Mouse (Mus musculus) stomach, embryonic 15.5 days (tissue): Measurements from ENCODE around the gene Zfp462. TPM values are rescaled to one million over a fixed set of nuclear protein-coding genes. Genes with fewer than 3 reads are reported as not detected.
A peak's percentile ranks its signal among the peaks of the same experiment; 100 is the strongest.

Experiments used
- ATAC-seq: fragments of 200-750 bp; cut with Nextera tagmentation; 2 replicates; pipeline ENCODE4 v1.8.0; 2017; ENCODE audit warnings: low read depth, moderate number of reproducible peaks, moderate TSS enrichment; ENCODE audit not compliant: insufficient read depth, low FRiP score
- H3K27ac ChIP-seq: fragments of 300-500 bp; sonication (generic); 2 replicates; pipeline ENCODE4 v1.5.1; 2015; ENCODE audit warnings: mild to moderate bottlenecking, inconsistent platforms
- H3K27me3 ChIP-seq: fragments of 300-500 bp; sonication (generic); replicated peaks from 2 replicates; pipeline ENCODE4 v1.6.1; 2015; ENCODE audit warnings: inconsistent platforms
- H3K36me3 ChIP-seq: fragments of 300-500 bp; sonication (generic); 2 replicates; pipeline ENCODE4 v1.6.1; 2015; ENCODE audit warnings: inconsistent platforms
- H3K4me1 ChIP-seq: fragments of 300-500 bp; sonication (generic); 2 replicates; pipeline ENCODE4 v1.6.1; 2015; ENCODE audit warnings: inconsistent platforms
- H3K4me2 ChIP-seq: fragments of 300-500 bp; sonication (generic); 2 replicates; pipeline ENCODE4 v1.6.1; 2015; ENCODE audit warnings: mild to moderate bottlenecking, inconsistent platforms
- H3K4me3 ChIP-seq: fragments of 300-500 bp; sonication (generic); replicated peaks from 2 replicates; pipeline ENCODE4 v1.5.1; 2015; ENCODE audit warnings: inconsistent platforms
- H3K9ac ChIP-seq: fragments of 300-500 bp; sonication (generic); 2 replicates; pipeline ENCODE4 v1.6.1; 2015; ENCODE audit warnings: inconsistent platforms
- H3K9me3 ChIP-seq: fragments of 300-500 bp; sonication (generic); 2 replicates; pipeline ENCODE4 v1.6.1; 2016; ENCODE audit warnings: inconsistent platforms
- WGBS: fragments of 180-500 bp; shearing (Covaris S2); methylation state at CpG from one replicate; pipeline ENCODE4 v1.1.7; 2015; 5-methylcytosine and 5-hydroxymethylcytosine counted together
- polyA plus RNA-seq: library from polyadenylated mRNA; unstranded; fragments of >200 nt; fragmentation: Nextera tagmentation; extraction: Ambion mirVana; gene quantifications from 2 replicates; pipeline ENCODE4 v1.2.1, GENCODE M21; 2015

The Zfp462 gene
- polyA plus RNA-seq, 1 experiment from 2014 or later: 3.1 TPM

DNA sequence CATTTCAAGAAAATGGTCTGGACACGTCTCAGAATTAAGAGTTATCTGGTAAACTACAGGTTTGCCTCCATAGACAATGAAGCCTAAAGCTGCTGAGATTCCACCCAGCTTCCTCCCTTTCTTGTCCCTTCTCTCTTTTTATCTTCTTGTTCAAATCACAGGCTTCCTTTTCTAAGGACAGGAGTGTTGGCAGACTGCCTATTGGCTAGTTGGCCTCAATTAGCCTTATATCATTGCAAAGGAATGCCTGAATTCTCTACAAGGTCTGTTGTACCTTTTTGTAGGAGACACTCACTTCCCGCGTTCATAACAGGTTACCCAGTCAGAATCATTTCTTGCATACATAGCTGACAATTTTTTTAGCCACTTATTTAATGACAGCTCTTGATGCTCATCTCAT is 56.5 kb downstream of the Zfp462 start:
- 73% methylated on average over 3 of the region's 3 CpGs for WGBS
- Histone ChIP-seq H3K4me2 (no peak overlapping the region), H3K9ac (no peak overlapping the region), H3K4me1 (peaks cover 25% of the 10 kb centered on the region), H3K27ac (no peak overlapping the region), H3K36me3 (no peaks in the 10 kb centered on the region), H3K9me3 (no peaks in the 10 kb centered on the region), H3K4me3 (no peak overlapping the region), H3K27me3 (no peaks in the 10 kb centered on the region)
- ATAC-seq: no peak

DNA sequence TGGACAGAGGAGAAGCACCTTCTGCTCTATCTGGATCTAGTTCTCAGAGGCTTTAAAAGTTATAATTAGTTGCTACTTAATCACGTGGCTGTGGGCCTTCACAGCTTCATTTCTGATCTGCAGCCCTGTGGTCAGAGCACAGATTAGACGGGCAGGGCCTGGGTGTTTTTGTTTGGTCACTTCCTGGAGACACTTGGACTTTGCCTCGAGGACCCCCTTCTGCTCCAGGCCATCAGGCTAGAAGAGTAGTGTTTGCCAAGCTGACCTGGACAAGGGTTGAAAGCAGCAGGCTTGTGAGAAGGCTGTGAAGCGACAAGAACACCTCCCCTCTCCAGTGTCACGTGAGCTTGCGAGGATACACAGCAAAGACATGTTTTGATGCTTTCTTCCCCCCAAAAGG is 58.3 kb downstream of the Zfp462 start:
- WGBS: 64% methylated on average over 6 of the region's 6 CpGs
- Histone ChIP-seq H3K27me3 (no peaks in the 10 kb centered on the region), H3K9ac (no peak overlapping the region), H3K4me2 (no peak overlapping the region), H3K9me3 (no peaks in the 10 kb centered on the region), H3K4me3 (no peak overlapping the region), H3K4me1 (peaks cover 25% of the 10 kb centered on the region), H3K36me3 (peaks cover 2% of the 10 kb centered on the region; the same call in 1 of the 2 replicates), H3K27ac (no peak overlapping the region)
- ATAC-seq: no peak

DNA sequence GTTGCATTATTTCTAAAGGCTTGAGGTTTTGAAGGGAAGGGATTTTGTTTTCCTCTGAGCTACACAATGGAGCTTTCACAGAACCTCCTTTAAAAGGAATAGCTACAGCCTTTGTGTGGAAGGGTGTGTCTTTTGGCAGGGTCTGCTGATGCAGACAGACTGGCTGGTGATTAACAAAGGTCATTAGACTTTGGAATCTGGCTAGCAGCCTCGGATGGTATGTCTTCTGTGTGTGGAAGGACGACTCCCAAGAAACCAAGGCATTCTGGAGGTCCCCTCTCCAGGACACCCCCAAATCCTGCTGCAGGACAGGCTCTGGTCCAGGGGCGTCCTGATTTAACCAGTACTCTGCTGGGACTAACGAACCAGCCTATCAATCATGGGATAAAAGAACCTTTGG is 60.2 kb downstream of the Zfp462 start:
- Histone ChIP-seq H3K9me3 (no peaks in the 10 kb centered on the region), H3K27ac (peak overlapping the region; percentile 82), H3K27me3 (no peaks in the 10 kb centered on the region), H3K9ac (no peak overlapping the region), H3K4me3 (no peak overlapping the region; the same call in 1 of the 2 replicates), H3K4me2 (peak overlapping the region; percentile 34), H3K4me1 (peaks cover 25% of the 10 kb centered on the region), H3K36me3 (peaks cover 21% of the 10 kb centered on the region)
- peak; percentile 64 for ATAC-seq
- 12% methylated on average over 4 of the region's 4 CpGs for WGBS

DNA sequence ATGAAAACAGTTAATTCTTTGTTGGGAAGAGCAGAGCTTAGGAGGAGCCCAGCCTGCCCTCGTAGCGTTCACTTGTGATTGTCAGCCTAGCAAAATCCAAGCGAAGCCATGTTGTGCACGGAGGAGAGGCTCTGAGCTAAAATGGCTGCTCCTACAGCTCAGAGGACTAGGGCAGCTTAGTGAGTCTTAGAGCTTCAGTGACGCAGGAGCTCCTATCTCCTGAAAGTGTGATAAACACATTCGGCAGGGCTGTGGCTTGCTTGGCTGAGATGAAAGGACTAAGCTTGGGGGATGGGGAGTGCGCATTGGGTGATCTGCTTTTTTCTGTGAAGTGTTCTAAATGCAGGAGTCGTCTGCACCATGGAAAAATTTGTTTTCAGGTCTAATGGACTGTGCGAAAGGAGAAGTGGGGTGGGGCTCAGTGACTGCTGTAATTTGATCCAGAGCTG is 60.7 kb downstream of the Zfp462 start:
- peak overlapping the region; percentile 34 for H3K4me2 ChIP-seq
- peak; percentile 67 for ATAC-seq
- WGBS: 10% methylated on average over 9 of the region's 9 CpGs
- no peak overlapping the region for H3K9ac ChIP-seq
- H3K27me3 ChIP-seq: no peaks in the 10 kb centered on the region
- H3K9me3 ChIP-seq: no peaks in the 10 kb centered on the region
- peaks cover 26% of the 10 kb centered on the region for H3K36me3 ChIP-seq
- H3K27ac ChIP-seq: peak overlapping the region; percentile 82
- H3K4me1 ChIP-seq: peaks cover 24% of the 10 kb centered on the region
- no peak overlapping the region; the same call in 1 of the 2 replicates for H3K4me3 ChIP-seq

DNA sequence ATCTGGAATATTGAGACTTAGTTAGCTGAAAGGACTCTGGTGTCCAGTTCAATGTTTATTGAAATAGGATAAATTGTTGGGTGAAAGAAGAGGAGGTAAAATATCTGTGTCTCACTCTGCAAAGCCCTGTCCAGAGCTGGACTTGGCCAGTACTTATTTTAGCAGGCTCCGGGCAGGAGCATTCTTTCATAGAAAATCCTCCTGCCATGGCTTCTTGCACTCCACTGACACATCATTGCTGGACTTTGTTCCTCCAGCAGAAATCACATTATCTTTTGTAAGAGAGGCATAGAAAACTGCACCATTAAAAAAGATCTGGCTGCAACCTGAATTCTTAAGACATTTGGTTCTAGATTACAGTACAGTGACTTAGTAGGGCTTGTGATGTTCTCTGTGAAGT is 61.2 kb downstream of the Zfp462 start:
- H3K27me3 ChIP-seq: no peaks in the 10 kb centered on the region
- 50% methylated on average over 1 of the region's 1 CpGs for WGBS
- H3K4me3 ChIP-seq: no peak overlapping the region
- no peak overlapping the region for H3K4me2 ChIP-seq
- peaks cover 29% of the 10 kb centered on the region for H3K36me3 ChIP-seq
- H3K9me3 ChIP-seq: no peaks in the 10 kb centered on the region
- peak overlapping the region; percentile 82 for H3K27ac ChIP-seq
- no peak overlapping the region for H3K9ac ChIP-seq
- ATAC-seq: no peak
- H3K4me1 ChIP-seq: peaks cover 20% of the 10 kb centered on the region

DNA sequence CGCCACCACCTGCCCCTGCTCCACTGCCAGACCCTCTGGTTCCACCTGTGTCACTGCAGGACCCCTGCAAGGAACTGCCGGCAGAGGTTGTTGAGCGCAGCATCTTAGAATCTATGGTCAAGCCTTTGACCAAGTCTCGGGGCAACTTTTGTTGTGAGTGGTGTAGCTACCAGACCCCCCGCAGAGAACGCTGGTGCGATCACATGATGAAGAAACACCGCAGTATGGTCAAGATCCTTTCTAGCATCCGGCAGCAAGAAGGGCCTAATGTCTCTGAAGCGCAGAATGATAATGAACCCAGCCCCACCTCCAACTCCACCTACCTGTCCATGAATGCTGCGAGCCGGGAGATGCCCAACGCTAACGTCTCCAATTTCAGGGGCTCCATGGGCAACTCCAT is 63.8 kb downstream of the Zfp462 start:
- H3K4me3 ChIP-seq: no peak overlapping the region
- H3K27ac ChIP-seq: no peak overlapping the region
- H3K27me3 ChIP-seq: no peaks in the 10 kb centered on the region
- peaks cover 14% of the 10 kb centered on the region for H3K4me1 ChIP-seq
- H3K9me3 ChIP-seq: no peaks in the 10 kb centered on the region
- no peak for ATAC-seq
- no peak overlapping the region for H3K4me2 ChIP-seq
- H3K36me3 ChIP-seq: peaks cover 51% of the 10 kb centered on the region
- 94% methylated on average over 14 of the region's 14 CpGs for WGBS
- no peak overlapping the region for H3K9ac ChIP-seq

DNA sequence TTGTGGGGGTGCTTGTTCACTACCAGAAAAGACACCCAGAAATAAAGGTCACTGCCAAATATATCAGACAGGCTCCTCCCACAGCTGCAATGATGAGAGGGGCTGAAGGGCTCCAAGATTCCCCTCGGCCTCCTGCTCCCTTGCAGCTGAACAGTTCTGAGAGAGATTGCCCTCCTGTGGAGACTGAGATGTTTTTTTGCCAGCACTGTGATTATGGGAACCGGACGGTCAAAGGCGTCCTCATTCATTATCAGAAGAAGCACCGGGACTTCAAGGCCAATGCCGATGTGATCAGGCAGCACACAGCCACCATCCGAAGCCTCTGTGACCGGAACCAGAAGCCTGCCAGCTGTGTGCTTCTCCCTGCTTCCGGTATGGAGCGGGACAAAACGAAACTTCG is 66.5 kb downstream of the Zfp462 start:
- H3K27ac ChIP-seq: no peak overlapping the region
- WGBS: 88% methylated on average over 12 of the region's 12 CpGs
- no peaks in the 10 kb centered on the region for H3K27me3 ChIP-seq
- no peaks in the 10 kb centered on the region for H3K4me1 ChIP-seq
- H3K9ac ChIP-seq: no peak overlapping the region
- ATAC-seq: no peak
- no peak overlapping the region for H3K4me3 ChIP-seq
- no peaks in the 10 kb centered on the region for H3K9me3 ChIP-seq
- no peak overlapping the region for H3K4me2 ChIP-seq
- H3K36me3 ChIP-seq: peaks cover 58% of the 10 kb centered on the region

DNA sequence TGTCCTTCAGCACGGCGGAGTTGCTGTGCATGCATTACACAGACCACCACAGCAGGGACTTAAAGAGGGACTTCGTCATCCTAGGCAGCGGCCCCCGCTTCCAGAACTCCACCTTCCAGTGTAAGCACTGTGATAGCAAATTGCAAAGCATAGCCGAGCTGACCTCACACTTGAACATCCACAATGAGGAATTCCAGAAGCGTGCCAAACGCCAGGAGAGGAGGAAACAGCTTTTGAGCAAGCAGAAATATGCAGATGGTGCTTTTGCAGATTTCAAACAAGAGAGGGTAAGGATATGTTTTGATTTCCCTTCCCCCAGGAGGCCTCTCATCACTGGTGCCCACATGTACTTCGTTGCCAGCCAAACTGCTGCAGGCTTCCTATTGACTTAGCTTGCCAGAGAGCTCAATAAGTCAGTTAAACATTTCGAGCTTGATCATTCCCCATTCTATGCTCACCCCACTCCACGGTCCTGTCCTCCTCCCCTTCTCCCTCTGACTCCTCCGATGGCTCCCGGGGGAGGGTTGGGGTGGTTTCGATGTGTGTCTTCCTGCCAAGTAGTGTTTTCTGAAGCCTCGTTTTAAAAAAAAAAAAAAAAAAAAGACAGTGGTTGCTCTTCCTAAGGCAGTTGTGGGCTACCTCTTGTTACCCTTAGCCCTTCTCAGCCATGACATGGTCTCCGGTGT is 68.9 kb downstream of the Zfp462 start:
- H3K4me1 ChIP-seq: no peaks in the 10 kb centered on the region
- no peaks in the 10 kb centered on the region for H3K9me3 ChIP-seq
- no peaks in the 10 kb centered on the region for H3K27me3 ChIP-seq
- 60% methylated on average over 16 of the region's 16 CpGs for WGBS
- H3K4me3 ChIP-seq: no peak overlapping the region
- H3K27ac ChIP-seq: no peak overlapping the region
- H3K9ac ChIP-seq: no peak overlapping the region
- H3K4me2 ChIP-seq: no peak overlapping the region
- peaks cover 57% of the 10 kb centered on the region for H3K36me3 ChIP-seq
- peak; percentile 31; the same call in 1 of the 2 replicates for ATAC-seq

DNA sequence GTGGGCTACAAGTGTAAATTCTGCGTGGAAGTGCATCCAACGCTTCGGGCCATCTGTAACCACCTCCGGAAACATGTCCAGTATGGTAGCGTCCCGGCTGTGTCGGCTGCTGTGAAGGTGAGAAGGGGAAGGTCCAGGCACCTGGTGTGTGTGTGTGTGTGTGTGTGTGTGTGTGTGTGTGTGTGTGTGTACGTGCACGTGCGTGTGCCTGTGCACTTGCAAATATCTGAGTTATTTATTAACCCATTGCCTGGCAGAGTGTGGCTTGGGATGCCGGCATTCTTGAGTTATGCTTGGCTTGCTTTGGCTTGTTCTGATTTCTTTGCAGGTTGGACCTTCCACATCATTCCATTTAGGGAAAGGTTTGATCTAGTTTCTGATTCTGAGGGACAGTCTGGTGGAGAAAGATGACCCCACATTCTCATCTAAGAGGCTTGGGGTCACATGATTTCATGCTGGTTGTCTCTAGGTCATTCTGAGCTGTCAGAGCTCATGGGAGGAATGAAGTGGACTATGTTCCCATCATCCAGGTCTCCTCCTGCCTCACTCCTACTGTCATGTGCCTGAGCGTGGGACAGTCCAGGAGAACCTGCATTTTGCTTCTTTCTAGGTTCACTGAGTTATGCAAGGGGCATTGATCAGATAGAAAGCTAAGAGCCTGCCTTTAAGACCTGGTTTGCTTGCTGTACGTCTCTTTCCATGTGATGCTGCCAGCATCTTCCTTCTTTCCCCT is 70.0 kb downstream of the Zfp462 start:
- Histone ChIP-seq H3K4me3 (no peak overlapping the region), H3K36me3 (peaks cover 46% of the 10 kb centered on the region; the same call in 1 of the 2 replicates), H3K27me3 (no peaks in the 10 kb centered on the region), H3K4me2 (no peak overlapping the region), H3K9ac (no peak overlapping the region), H3K4me1 (no peaks in the 10 kb centered on the region), H3K9me3 (no peaks in the 10 kb centered on the region), H3K27ac (no peak overlapping the region)
- no peak for ATAC-seq
- WGBS: 83% methylated on average over 13 of the region's 13 CpGs

DNA sequence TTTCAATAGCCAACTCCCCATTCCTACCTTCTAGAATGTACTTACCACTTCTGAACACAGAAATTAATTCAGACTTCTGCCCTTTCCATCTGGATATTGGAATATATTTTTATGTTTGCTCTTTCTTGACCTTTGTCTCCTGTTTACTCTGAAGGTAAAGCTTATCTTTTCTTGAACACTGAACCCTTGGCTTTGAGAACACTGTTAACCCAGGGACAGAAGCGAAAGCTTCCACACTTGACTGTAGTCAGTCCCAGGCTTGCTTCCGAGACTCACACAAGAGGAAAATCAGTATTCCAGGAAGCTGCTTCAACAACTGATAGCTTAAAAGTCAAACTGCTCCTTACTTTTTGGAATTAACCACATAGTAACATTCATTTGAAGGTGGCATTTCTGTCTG is 70.7 kb downstream of the Zfp462 start:
- H3K36me3 ChIP-seq: peaks cover 40% of the 10 kb centered on the region; the same call in 1 of the 2 replicates
- H3K4me1 ChIP-seq: no peaks in the 10 kb centered on the region
- WGBS: 86% methylated on average over 2 of the region's 2 CpGs
- H3K27me3 ChIP-seq: no peaks in the 10 kb centered on the region
- no peak overlapping the region for H3K9ac ChIP-seq
- H3K27ac ChIP-seq: no peak overlapping the region
- H3K9me3 ChIP-seq: no peaks in the 10 kb centered on the region
- H3K4me2 ChIP-seq: no peak overlapping the region
- ATAC-seq: no peak
- no peak overlapping the region for H3K4me3 ChIP-seq

DNA sequence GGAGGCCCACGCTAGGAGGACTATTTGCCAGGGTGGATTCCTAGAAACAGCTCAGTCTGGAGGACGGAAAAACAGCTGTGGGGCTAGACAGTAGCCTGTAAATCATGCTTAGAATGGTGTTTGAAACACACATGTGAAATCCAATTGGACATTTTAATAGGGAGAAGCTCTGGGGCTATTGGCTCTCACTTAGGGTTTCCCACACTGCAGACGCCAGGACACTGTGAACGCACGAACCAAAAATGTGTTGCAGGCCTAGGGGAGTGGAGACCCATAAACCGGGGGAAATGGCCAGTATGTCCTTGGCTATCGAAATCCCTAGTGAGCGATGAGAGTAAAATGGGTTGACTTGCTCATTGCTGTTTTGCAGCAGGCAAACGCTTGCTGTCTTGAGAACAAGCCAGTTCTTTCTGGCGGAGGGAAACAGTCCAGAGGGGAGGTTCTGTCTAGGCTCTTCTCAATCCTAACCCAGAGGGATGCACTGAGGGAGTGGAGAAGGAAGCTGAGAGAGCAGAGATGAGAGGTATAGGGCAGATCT is 81.3 kb downstream of the Zfp462 start:
- WGBS: 75% methylated on average over 10 of the region's 10 CpGs
- no peaks in the 10 kb centered on the region for H3K4me1 ChIP-seq
- no peak overlapping the region for H3K9ac ChIP-seq
- no peaks in the 10 kb centered on the region for H3K27me3 ChIP-seq
- no peak overlapping the region for H3K4me2 ChIP-seq
- no peak overlapping the region; the same call in 1 of the 2 replicates for H3K27ac ChIP-seq
- peaks cover 9% of the 10 kb centered on the region for H3K36me3 ChIP-seq
- ATAC-seq: no peak
- no peak overlapping the region for H3K4me3 ChIP-seq
- no peaks in the 10 kb centered on the region for H3K9me3 ChIP-seq

DNA sequence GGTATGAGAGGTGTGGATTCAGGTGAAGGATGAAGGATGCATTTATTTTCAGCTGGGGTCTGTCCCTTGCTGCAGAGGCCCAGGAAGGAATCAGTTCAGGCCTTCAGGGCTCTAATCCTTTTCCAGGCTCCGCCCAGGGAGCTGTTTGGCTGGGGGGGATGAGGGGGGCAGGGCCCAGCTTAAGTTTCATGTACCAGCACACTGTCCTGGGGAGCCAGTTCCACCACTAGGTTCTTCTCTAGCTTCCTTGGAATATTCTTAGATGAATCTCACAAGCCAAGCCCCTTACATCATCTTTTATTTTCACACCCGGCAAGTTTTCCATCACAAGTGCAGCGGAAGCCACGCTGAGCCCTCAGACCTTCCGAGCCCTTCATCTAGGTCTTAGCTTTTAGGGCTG is 85.6 kb downstream of the Zfp462 start:
- no peak overlapping the region for H3K9ac ChIP-seq
- WGBS: 81% methylated on average over 5 of the region's 5 CpGs

More for the DNA sequence above, 85.6 kb downstream of the Zfp462 start:
- H3K27me3 ChIP-seq: no peaks in the 10 kb centered on the region
- H3K27ac ChIP-seq: no peak overlapping the region
- H3K4me3 ChIP-seq: no peak overlapping the region
- no peak for ATAC-seq
- no peak overlapping the region for H3K4me2 ChIP-seq
- H3K4me1 ChIP-seq: 0 out of 2 replicates have a peak, but pooled peaks cover 4% of the 10 kb centered on the region
- H3K9me3 ChIP-seq: no peaks in the 10 kb centered on the region
- H3K36me3 ChIP-seq: no peaks in the 10 kb centered on the region
